Mouse (Mus musculus) midbrain, embryonic 14.5 days (tissue): ENCODE measurements around the gene Wasl. TPM values are rescaled to one million over a fixed set of nuclear protein-coding genes. Genes with fewer than 3 reads are reported as not detected.

Experiments used
- ATAC-seq: fragments of 200-750 bp; cut with Nextera tagmentation; 2 replicates; pipeline ENCODE4 v1.8.0; 2017; ENCODE audit warnings: moderate number of reproducible peaks, moderate library complexity; ENCODE audit not compliant: low FRiP score, low TSS enrichment
- DNase-seq: peaks from one replicate; pipeline ENCODE4 v3.0.0-alpha.2; 2015
- H3K27ac ChIP-seq: fragments of 300-500 bp; sonication (generic); replicated peaks from 2 replicates; pipeline ENCODE4 v1.5.1; 2014; ENCODE audit warnings: mild to moderate bottlenecking, low read depth, low read length, moderate library complexity
- H3K27me3 ChIP-seq: fragments of 300-500 bp; sonication (generic); 2 replicates; pipeline ENCODE4 v1.6.1; 2014; ENCODE audit warnings: low read length, control low read depth, mixed read lengths; ENCODE audit not compliant: control insufficient read depth, insufficient read depth
- H3K36me3 ChIP-seq: fragments of 300-500 bp; sonication (generic); 2 replicates; pipeline ENCODE4 v1.6.1; 2014; ENCODE audit warnings: low read length, control low read depth; ENCODE audit not compliant: control insufficient read depth, insufficient read depth
- H3K4me1 ChIP-seq: fragments of 300-500 bp; sonication (generic); 2 replicates; pipeline ENCODE4 v1.6.1; 2014; ENCODE audit warnings: mild to moderate bottlenecking, antibody characterized with exemption, low read length, control low read depth; ENCODE audit not compliant: control insufficient read depth, insufficient read depth
- H3K4me2 ChIP-seq: fragments of 300-500 bp; sonication (generic); 2 replicates; pipeline ENCODE4 v1.6.1; 2014; ENCODE audit warnings: mild to moderate bottlenecking, low read length, moderate library complexity
- H3K4me3 ChIP-seq: fragments of 300-500 bp; sonication (generic); replicated peaks from 2 replicates; pipeline ENCODE4 v1.5.1; 2014; ENCODE audit warnings: low read depth, low read length
- H3K9ac ChIP-seq: fragments of 300-500 bp; sonication (generic); replicated peaks from 2 replicates; pipeline ENCODE4 v1.6.1; 2014; ENCODE audit warnings: mild to moderate bottlenecking, low read length, moderate library complexity
- H3K9me3 ChIP-seq: fragments of 300-500 bp; sonication (generic); 2 replicates; pipeline ENCODE4 v1.6.1; 2016; ENCODE audit warnings: low read length, control low read depth, mixed read lengths; ENCODE audit not compliant: control insufficient read depth
- WGBS: fragments of 180-500 bp; shearing (Covaris S2); extraction: QIAGEN DNeasy Blood & Tissue Kit; methylation state at CpG from one replicate; pipeline ENCODE4 v1.1.7; 2014; 5-methylcytosine and 5-hydroxymethylcytosine counted together
- polyA plus RNA-seq: library from polyadenylated mRNA; unstranded; fragments of >200 nt; fragmentation: Nextera tagmentation; extraction: Ambion mirVana; gene quantifications from 2 replicates; pipeline ENCODE4 v1.2.1, GENCODE M21; 2014

The Wasl gene
- 48.3 and 53.1 TPM in 2 replicates for polyA plus RNA-seq

- peak within 1 kb of the TSS; percentile 83 for H3K4me3 ChIP-seq
- ATAC-seq = peak; percentile 98
- DNase-seq = peak; percentile 99
- no peaks in the 10 kb centered on the region for H3K36me3 ChIP-seq
- peak within 1 kb of the TSS; percentile 96 for H3K27ac ChIP-seq
- no peaks in the 10 kb centered on the region for H3K9me3 ChIP-seq
- no peaks in the 10 kb centered on the region for H3K27me3 ChIP-seq
- H3K9ac ChIP-seq = peak within 1 kb of the TSS; percentile 86
- H3K4me1 ChIP-seq = peaks cover 20% of the 10 kb centered on the region
- H3K4me2 ChIP-seq = peak within 1 kb of the TSS; percentile 87
- WGBS = under 1% methylated on average over 63 of the region's 63 CpGs
Observed at GRCm38 (mm10) chr6:24664867-24665458, at the start of gene Wasl. Gene Wasl, minus strand, starts transcription at chr6:24665009.

GRCm38 (mm10) chr6:24707499-24707898 lies 42.7 kb upstream of the Wasl start:
- 90% methylated on average over 2 of the region's 2 CpGs for WGBS
- DNase-seq (no peak), ATAC-seq (no peak)
- no peak overlapping the region for H3K4me2 ChIP-seq
- H3K4me3 ChIP-seq = no peak overlapping the region
- H3K36me3 ChIP-seq = no peaks in the 10 kb centered on the region
- H3K4me1 ChIP-seq = no peaks in the 10 kb centered on the region
- H3K9ac ChIP-seq = no peak overlapping the region
- H3K27ac ChIP-seq = no peak overlapping the region
- no peaks in the 10 kb centered on the region for H3K27me3 ChIP-seq
- no peaks in the 10 kb centered on the region for H3K9me3 ChIP-seq

GRCm38 (mm10) chr6:24707090-24707489 lies 42.3 kb upstream of the Wasl start:
- H3K4me2 ChIP-seq = no peak overlapping the region
- H3K27me3 ChIP-seq = no peaks in the 10 kb centered on the region
- no peak for DNase-seq
- ATAC-seq = no peak
- H3K4me3 ChIP-seq = no peak overlapping the region
- H3K9me3 ChIP-seq = no peaks in the 10 kb centered on the region
- H3K9ac ChIP-seq = no peak overlapping the region
- no peak overlapping the region for H3K27ac ChIP-seq
- WGBS = 91% methylated on average over 5 of the region's 5 CpGs
- no peaks in the 10 kb centered on the region for H3K4me1 ChIP-seq
- no peaks in the 10 kb centered on the region for H3K36me3 ChIP-seq

- no peak overlapping the region for H3K27ac ChIP-seq
- no peak for ATAC-seq
- WGBS = 88% methylated on average over 5 of the region's 5 CpGs
Observed at GRCm38 (mm10) chr6:24697216-24697615, 32.4 kb upstream of the Wasl start.

GRCm38 (mm10) chr6:24696117-24696516 lies 31.3 kb upstream of the Wasl start:
- no peaks in the 10 kb centered on the region for H3K27me3 ChIP-seq
- no peak overlapping the region for H3K27ac ChIP-seq
- no peak for ATAC-seq
- no peak overlapping the region for H3K9ac ChIP-seq
- no peaks in the 10 kb centered on the region for H3K36me3 ChIP-seq
- H3K4me1 ChIP-seq = no peaks in the 10 kb centered on the region
- 92% methylated on average over 4 of the region's 4 CpGs for WGBS
- H3K9me3 ChIP-seq = no peaks in the 10 kb centered on the region
- no peak overlapping the region for H3K4me2 ChIP-seq
- H3K4me3 ChIP-seq = no peak overlapping the region
- DNase-seq = no peak

More at GRCm38 (mm10) chr6:24697216-24697615, 32.4 kb upstream of the Wasl start:
- Histone ChIP-seq H3K4me3 (no peak overlapping the region), H3K4me2 (no peak overlapping the region), H3K4me1 (no peaks in the 10 kb centered on the region), H3K9me3 (no peaks in the 10 kb centered on the region), H3K9ac (no peak overlapping the region), H3K36me3 (no peaks in the 10 kb centered on the region), H3K27me3 (no peaks in the 10 kb centered on the region)
- DNase-seq = no peak

- Histone ChIP-seq H3K9ac (no peak overlapping the region), H3K27me3 (no peaks in the 10 kb centered on the region), H3K4me3 (no peak overlapping the region), H3K4me1 (no peaks in the 10 kb centered on the region), H3K36me3 (no peaks in the 10 kb centered on the region), H3K4me2 (no peak overlapping the region), H3K9me3 (no peaks in the 10 kb centered on the region), H3K27ac (no peak overlapping the region)
- ATAC-seq (no peak), DNase-seq (no peak)
- WGBS = 90% methylated on average over 11 of the region's 11 CpGs
Observed at GRCm38 (mm10) chr6:24694455-24695410, 29.9 kb upstream of the Wasl start.

GRCm38 (mm10) chr6:24687871-24688270 lies 23.1 kb upstream of the Wasl start:
- WGBS = 26% methylated on average over 1 of the region's 1 CpGs
- Histone ChIP-seq H3K4me1 (no peaks in the 10 kb centered on the region), H3K9ac (no peak overlapping the region), H3K36me3 (no peaks in the 10 kb centered on the region), H3K4me3 (no peak overlapping the region), H3K9me3 (no peaks in the 10 kb centered on the region), H3K4me2 (no peak overlapping the region), H3K27ac (no peak overlapping the region), H3K27me3 (no peaks in the 10 kb centered on the region)
- no peak for DNase-seq
- no peak for ATAC-seq

- Histone ChIP-seq H3K4me2 (no peak overlapping the region), H3K4me3 (no peak overlapping the region), H3K4me1 (no peaks in the 10 kb centered on the region), H3K9me3 (no peaks in the 10 kb centered on the region), H3K9ac (no peak overlapping the region), H3K27ac (no peak overlapping the region), H3K27me3 (no peaks in the 10 kb centered on the region), H3K36me3 (no peaks in the 10 kb centered on the region)
- DNase-seq = no peak
- ATAC-seq = no peak
- WGBS = 94% methylated on average over 3 of the region's 3 CpGs
Observed at GRCm38 (mm10) chr6:24683113-24683512, 18.3 kb upstream of the Wasl start.
